ENCODE assay signal across 8 mouse cellular contexts in the genomic region with DNA sequence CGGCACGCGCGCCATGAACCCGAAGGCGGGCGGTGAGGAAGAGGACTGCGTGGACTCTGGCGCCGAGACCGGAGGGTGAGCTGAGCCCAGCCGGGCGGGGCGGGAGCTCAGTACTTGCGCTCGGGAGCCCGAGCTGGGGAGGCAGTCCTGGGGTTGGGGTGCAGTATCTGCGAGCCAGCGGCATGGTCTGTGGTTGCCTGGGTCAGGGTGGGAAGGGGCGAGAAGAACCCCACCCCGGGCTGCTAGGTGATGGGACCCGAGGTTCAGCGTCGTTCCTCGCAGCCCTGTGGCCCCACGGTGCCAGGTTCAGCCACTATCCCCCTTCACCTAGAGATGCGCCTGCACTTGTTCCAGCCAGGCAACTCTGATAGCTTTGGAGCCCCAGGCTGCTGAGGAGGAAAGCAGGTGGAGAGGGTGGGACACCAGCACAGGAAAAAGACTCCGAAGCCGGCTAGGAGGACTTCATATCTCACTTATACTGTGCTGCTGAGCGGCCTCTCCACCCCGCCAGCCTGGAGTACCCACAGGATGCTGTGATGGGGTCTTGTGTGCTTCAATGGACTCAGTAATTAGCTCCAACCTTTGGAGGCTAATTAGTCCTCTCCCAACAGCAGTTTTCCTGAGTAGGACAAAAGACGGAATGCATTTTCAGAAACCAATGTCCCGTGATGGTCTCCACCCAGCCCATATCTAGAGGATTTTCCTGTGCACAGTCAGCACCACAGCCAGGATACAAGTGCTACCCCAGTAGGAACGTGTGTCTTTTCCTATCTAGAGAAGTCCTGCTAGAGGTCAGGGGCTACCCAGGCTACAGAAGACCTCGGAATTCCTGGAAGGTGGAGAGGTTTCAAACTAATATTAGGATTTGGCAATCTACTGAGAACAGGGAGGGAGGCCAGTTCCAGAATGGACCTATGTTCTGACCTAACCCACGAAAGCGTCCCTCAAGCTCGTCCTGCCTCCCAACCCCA. TPM values are rescaled to one million over a fixed set of nuclear protein-coding genes. Genes with fewer than 3 reads are reported as not detected.
DNase-seq lines count a peak whose midpoint lies in the region; ATAC-seq and TF ChIP-seq lines count a peak whose summit lies in the region.

No protein-coding gene starts in this region.

- H3K27me3 ChIP-seq in heart, adult 2 months (ENCODE audit: control insufficient read depth, insufficient read depth, low read length): no peaks in the 10 kb centered on the region
- H3K27me3 ChIP-seq in ES-Bruce4 (ENCODE audit: control insufficient read depth, insufficient read depth, low read length, poor library complexity, severe bottlenecking): peaks cover 3% of the 10 kb centered on the region
- peaks cover 19% of the 10 kb centered on the region for H3K27me3 ChIP-seq in embryonic facial prominence, embryonic 14.5 days (replicated peaks; ENCODE audit: control insufficient read depth, insufficient read depth, low read length)
- no peaks in the 10 kb centered on the region for H3K27me3 ChIP-seq in hindbrain, embryonic 15.5 days
- peaks cover 13% of the 10 kb centered on the region; the same call in 1 of the 2 replicates for H3K27me3 ChIP-seq in midbrain, embryonic 11.5 days (ENCODE audit: control insufficient read depth, insufficient read depth, low read length)

- peak; percentile 11 to 46 for DNase-seq in heart, adult 2 months
- no peak for DNase-seq in heart, adult 8-10 months (ENCODE audit: low spot score)
- DNase-seq in embryonic facial prominence, embryonic 14.5 days (ENCODE audit: low spot score): no peak
- DNase-seq in midbrain, embryonic 11.5 days (ENCODE audit: low spot score, missing footprints): peak; percentile 94
- no peak for DNase-seq in ovary, postnatal 10 days (ENCODE audit: low spot score)
- DNase-seq in cerebellum, postnatal 36 days: no peak

- intact Hi-C loops in heart, adult 2 months (cut with DNase I): loop anchor here (2.0 to 5.0 kb wide), 2 partner anchors 64 to 205 kb away; a partner anchor contains a TSS

- peak overlapping the region; percentile 63 for H3K4me3 ChIP-seq in heart, adult 2 months
- H3K4me3 ChIP-seq in ES-Bruce4 (ENCODE audit: low read depth, low read length): peak overlapping the region; percentile 71
- H3K4me3 ChIP-seq in embryonic facial prominence, embryonic 14.5 days (ENCODE audit: low read depth, low read length): peak overlapping the region; percentile 66
- H3K4me3 ChIP-seq in hindbrain, embryonic 15.5 days: peak overlapping the region; percentile 81
- H3K4me3 ChIP-seq in midbrain, embryonic 11.5 days (ENCODE audit: low read depth, low read length): peak overlapping the region; percentile 61

- peak overlapping the region; percentile 67 for H3K27ac ChIP-seq in heart, adult 2 months
- H3K27ac ChIP-seq in ES-Bruce4 (ENCODE audit: insufficient read depth, low read length): no peak overlapping the region
- H3K27ac ChIP-seq in embryonic facial prominence, embryonic 14.5 days (replicated peaks; ENCODE audit: low read depth, low read length): no peak overlapping the region
- peak overlapping the region; percentile 79 for H3K27ac ChIP-seq in hindbrain, embryonic 15.5 days (replicated peaks)
- no peak overlapping the region for H3K27ac ChIP-seq in midbrain, embryonic 11.5 days (ENCODE audit: low read depth, low read length)

- peak; percentile 74 for ATAC-seq in embryonic facial prominence, embryonic 14.5 days (ENCODE audit: low read depth)
- ATAC-seq in hindbrain, embryonic 15.5 days (ENCODE audit: low FRiP score, low read depth): peak; percentile 81; the same call in 1 of the 2 replicates
- ATAC-seq in midbrain, embryonic 11.5 days (ENCODE audit: low FRiP score): peak; percentile 78; the same call in 1 of the 2 replicates

- no peak for TF ChIP-seq EP300 in heart, adult 2 months (IDR thresholded peaks at IDR 0.05; ENCODE audit: insufficient read depth, low read depth, low read length)
- TF ChIP-seq EP300 in ES-Bruce4 (IDR thresholded peaks at IDR 0.05; ENCODE audit: insufficient read depth, low read depth, low read length): no peak

- H3K4me1 ChIP-seq in heart, adult 2 months (ENCODE audit: control insufficient read depth, insufficient read depth, low read length): peaks cover 7% of the 10 kb centered on the region
- H3K4me1 ChIP-seq in ES-Bruce4 (ENCODE audit: control insufficient read depth, insufficient read depth, low read length): no peaks in the 10 kb centered on the region
- H3K4me1 ChIP-seq in embryonic facial prominence, embryonic 14.5 days (ENCODE audit: control insufficient read depth, insufficient read depth, low read length): no peaks in the 10 kb centered on the region
- H3K4me1 ChIP-seq in hindbrain, embryonic 15.5 days (replicated peaks): peaks cover 35% of the 10 kb centered on the region
- H3K4me1 ChIP-seq in midbrain, embryonic 11.5 days (ENCODE audit: control insufficient read depth, insufficient read depth, low read length): no peaks in the 10 kb centered on the region

- 0 out of 2 replicates have a peak, but pooled peaks have one; percentile 0 for TF ChIP-seq CTCF in heart, adult 2 months (IDR thresholded peaks at IDR 0.05)
- TF ChIP-seq CTCF in ES-Bruce4 (IDR thresholded peaks at IDR 0.05; ENCODE audit: low read depth, low read length): no peak

- H3K4me2 ChIP-seq in embryonic facial prominence, embryonic 14.5 days (ENCODE audit: low read depth, low read length): peak overlapping the region; percentile 95
- peak overlapping the region; percentile 88 for H3K4me2 ChIP-seq in hindbrain, embryonic 15.5 days
- peak overlapping the region; percentile 94 for H3K4me2 ChIP-seq in midbrain, embryonic 11.5 days

- H3K9me3 ChIP-seq in ES-Bruce4 (replicated peaks; ENCODE audit: control insufficient read depth, insufficient read depth, low read length, poor library complexity, severe bottlenecking): no peaks in the 10 kb centered on the region
- H3K9me3 ChIP-seq in embryonic facial prominence, embryonic 14.5 days (ENCODE audit: control insufficient read depth, low read length): no peaks in the 10 kb centered on the region
- no peaks in the 10 kb centered on the region for H3K9me3 ChIP-seq in hindbrain, embryonic 15.5 days
- no peaks in the 10 kb centered on the region for H3K9me3 ChIP-seq in midbrain, embryonic 11.5 days (ENCODE audit: control insufficient read depth, low read length)

- no peaks in the 10 kb centered on the region for H3K79me2 ChIP-seq in heart, adult 2 months (replicated peaks; ENCODE audit: control insufficient read depth, insufficient read depth, low read length)

- no peaks in the 10 kb centered on the region for H3K36me3 ChIP-seq in heart, adult 2 months (ENCODE audit: control insufficient read depth, insufficient read depth, low read length)
- H3K36me3 ChIP-seq in ES-Bruce4 (ENCODE audit: control insufficient read depth, insufficient read depth, low read length, poor library complexity, severe bottlenecking): no peaks in the 10 kb centered on the region
- no peaks in the 10 kb centered on the region for H3K36me3 ChIP-seq in embryonic facial prominence, embryonic 14.5 days (ENCODE audit: control insufficient read depth, insufficient read depth, low read length)
- no peaks in the 10 kb centered on the region for H3K36me3 ChIP-seq in hindbrain, embryonic 15.5 days
- H3K36me3 ChIP-seq in midbrain, embryonic 11.5 days (ENCODE audit: control insufficient read depth, insufficient read depth, low read length): no peaks in the 10 kb centered on the region

- 4% methylated on average over 37 of the region's 38 CpGs for WGBS in heart, adult 2 months
- WGBS in embryonic facial prominence, embryonic 14.5 days: 24% methylated on average over 17 of the region's 38 CpGs
- WGBS in hindbrain, embryonic 15.5 days: 8% methylated on average over 38 of the region's 38 CpGs
- WGBS in midbrain, embryonic 11.5 days: 11% methylated on average over 38 of the region's 38 CpGs

- TF ChIP-seq POLR2A in heart, adult 2 months (IDR thresholded peaks at IDR 0.05; ENCODE audit: insufficient read depth, low read depth, low read length): no peak
- no peak for TF ChIP-seq POLR2A in ES-Bruce4 (IDR thresholded peaks at IDR 0.05; ENCODE audit: insufficient read depth, low read length)

- H3K9ac ChIP-seq in heart, adult 2 months (ENCODE audit: low read depth, low read length): peak overlapping the region; percentile 84
- peak overlapping the region; percentile 68 for H3K9ac ChIP-seq in ES-Bruce4 (ENCODE audit: low read depth, poor library complexity, severe bottlenecking)
- H3K9ac ChIP-seq in embryonic facial prominence, embryonic 14.5 days (ENCODE audit: low read depth, low read length): peak overlapping the region; percentile 75
- peak overlapping the region; percentile 78 for H3K9ac ChIP-seq in hindbrain, embryonic 15.5 days
- H3K9ac ChIP-seq in midbrain, embryonic 11.5 days (ENCODE audit: low read length): peak overlapping the region; percentile 72

RNA-seq across cellular contexts. Expression of a gene that starts 0.6 kb away (rescaled TPM):
- 1 to 10 TPM; 3.4 TPM for total RNA-seq in heart, adult 2 months (2021)
- 5.6 and 7.9 TPM in 2 replicates for polyA plus RNA-seq in heart, adult 2 months (2012; rRNA removed)
- 1 to 10 TPM; 3.6 to 5.0 (median 3.7) TPM for total RNA-seq in heart, adult 8-10 months (2022)
- polyA plus RNA-seq in ES-Bruce4 (2011; ENCODE audit: insufficient read depth, insufficient read length, low read depth, missing spikeins): 1.4 and 1.5 TPM in 2 replicates
- 3.2 and 3.8 TPM in 2 replicates for polyA plus RNA-seq in embryonic facial prominence, embryonic 14.5 days (2014; fragmentation: Nextera tagmentation; extraction: Ambion mirVana)
- polyA plus RNA-seq in hindbrain, embryonic 15.5 days (2015; fragmentation: Nextera tagmentation; extraction: Ambion mirVana): 51.3 and 61.8 TPM in 2 replicates
- polyA plus RNA-seq in midbrain, embryonic 11.5 days (2014; fragmentation: Nextera tagmentation; extraction: Ambion mirVana): 2.6 and 3.4 TPM in 2 replicates

RNA-seq across cellular contexts. Expression of a gene that starts 10.6 kb away (rescaled TPM):
- not detected for total RNA-seq in heart, adult 2 months (2021)
- not detected in 2 replicates for polyA plus RNA-seq in heart, adult 2 months (2012; rRNA removed)
- not detected for total RNA-seq in heart, adult 8-10 months (2022)
- polyA plus RNA-seq in ES-Bruce4 (2011; ENCODE audit: insufficient read depth, insufficient read length, low read depth, missing spikeins): not detected in 2 replicates
- polyA plus RNA-seq in embryonic facial prominence, embryonic 14.5 days (2014; fragmentation: Nextera tagmentation; extraction: Ambion mirVana): 0.28 TPM in 1 of 2 replicates, not detected in the other
- polyA plus RNA-seq in hindbrain, embryonic 15.5 days (2015; fragmentation: Nextera tagmentation; extraction: Ambion mirVana): 0.14 and 0.39 TPM in 2 replicates
- not detected in 2 replicates for polyA plus RNA-seq in midbrain, embryonic 11.5 days (2014; fragmentation: Nextera tagmentation; extraction: Ambion mirVana)

Comparison
In these comparisons a context has a peak if more than half of its experiments do, and no peak if none do; other contexts are left out.
1. DNase-seq: peak in heart, adult 2 months (2 of 2) and midbrain, embryonic 11.5 days (single experiment); none in heart, adult 8-10 months (single experiment), embryonic facial prominence, embryonic 14.5 days (single experiment), ovary, postnatal 10 days (single experiment) and cerebellum, postnatal 36 days (0 of 2).
2. H3K27ac ChIP-seq: peak in heart, adult 2 months (single experiment) and hindbrain, embryonic 15.5 days (single experiment); none in ES-Bruce4 (single experiment), embryonic facial prominence, embryonic 14.5 days (single experiment) and midbrain, embryonic 11.5 days (single experiment).
3. Peak in every context shown above with its lines, with median percentiles within 50 percentile points of each other: H3K4me3 ChIP-seq, H3K9ac ChIP-seq, ATAC-seq and H3K4me2 ChIP-seq.